Mouse (Mus musculus): ENCODE results near the gene H2afx. TPM values are rescaled to one million over a fixed set of nuclear protein-coding genes. Genes with fewer than 3 reads are reported as not detected.
"Not testable (repeated sequence)": the region's sequence is repeated elsewhere in the genome, so short reads cannot be mapped to it uniquely, and the experiment has no call there.

H2afx gene
- polyA plus RNA-seq, 1 experiment: 347 TPM

DNA sequence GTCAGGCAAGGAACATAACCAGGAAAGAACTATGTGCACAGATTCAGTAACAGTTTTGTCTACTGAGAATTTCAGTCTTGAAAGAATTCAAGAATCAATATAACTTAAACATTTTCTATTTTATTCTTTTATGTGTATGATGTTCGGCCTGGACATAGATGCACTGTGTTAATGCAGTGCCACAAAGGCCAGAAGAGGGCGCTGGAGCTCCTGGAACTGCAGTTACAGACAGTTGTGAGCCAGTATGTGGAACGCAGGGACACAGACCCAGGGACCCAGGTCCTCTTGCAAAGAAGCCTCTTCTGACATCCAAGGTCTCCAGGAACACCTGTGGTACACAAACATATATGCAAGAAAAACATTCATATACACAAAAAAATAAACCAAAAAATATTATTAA, 30.0 kb downstream of the H2afx start:
- Histone ChIP-seq H3K27me3 (ENCODE audit: control insufficient read depth, insufficient read depth, insufficient read length) (no peaks in the 10 kb centered on the region), H3K4me3 (ENCODE audit: insufficient read depth, poor library complexity, severe bottlenecking) (no peak overlapping the region), H3K36me3 (ENCODE audit: control insufficient read depth, insufficient read depth) (peaks cover under 1% of the 10 kb centered on the region), H3K79me3 (ENCODE audit: low read depth) (no peaks in the 10 kb centered on the region), H3ac (ENCODE audit: control insufficient read depth, insufficient read length, low read depth) (no peak overlapping the region), H3K79me2 (ENCODE audit: control insufficient read depth, insufficient read depth) (peaks cover 13% of the 10 kb centered on the region)
- TF ChIP-seq MAX (IDR thresholded peaks at IDR 0.05): no peak

DNA sequence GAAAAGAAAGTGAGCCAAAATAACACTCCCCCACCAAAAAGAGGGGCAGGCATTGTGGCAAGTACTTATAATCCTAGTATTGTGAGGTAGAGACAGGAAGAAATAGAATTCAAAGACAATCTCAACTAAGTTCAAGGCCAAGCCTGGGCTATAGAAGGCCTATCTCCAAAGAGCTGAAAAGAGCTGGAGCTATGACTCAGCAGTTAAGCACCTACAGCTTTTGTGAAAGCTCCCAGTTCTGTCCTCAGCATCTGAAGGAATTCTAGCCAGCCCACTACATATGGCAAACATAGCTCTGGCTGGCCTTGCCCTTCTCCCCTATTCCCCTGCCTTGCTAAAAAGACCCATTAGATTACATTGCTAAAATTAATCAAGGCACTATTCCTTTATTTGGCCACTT, 38.9 kb downstream of the H2afx start:
- peaks cover under 1% of the 10 kb centered on the region for H3K79me2 ChIP-seq (ENCODE audit: control insufficient read depth, insufficient read depth)
- H3K79me3 ChIP-seq (ENCODE audit: low read depth): no peaks in the 10 kb centered on the region
- no peak overlapping the region for H3ac ChIP-seq (ENCODE audit: control insufficient read depth, insufficient read length, low read depth)
- H3K4me3 ChIP-seq (ENCODE audit: insufficient read depth, poor library complexity, severe bottlenecking): no peak overlapping the region
- no peaks in the 10 kb centered on the region for H3K36me3 ChIP-seq (ENCODE audit: control insufficient read depth, insufficient read depth)
- TF ChIP-seq USF1 (IDR thresholded peaks at IDR 0.05; ENCODE audit: low read depth) (no peak), CEBPB (IDR thresholded peaks at IDR 0.05; ENCODE audit: low read depth) (no peak), MYOD1 (IDR thresholded peaks at IDR 0.05; ENCODE audit: control insufficient read depth, insufficient read length, low read depth) (no peak), CTCF (IDR thresholded peaks at IDR 0.05; ENCODE audit: control insufficient read depth, insufficient read depth, insufficient read length) (no peak), FOSL1 (IDR thresholded peaks at IDR 0.05; ENCODE audit: insufficient read depth, low read length, poor library complexity, severe bottlenecking) (no peak), MAX (IDR thresholded peaks at IDR 0.05) (no peak), MYOG (IDR thresholded peaks at IDR 0.05; ENCODE audit: control insufficient read depth, extremely low read depth, insufficient read length) (no peak)
- H3K27me3 ChIP-seq (ENCODE audit: control insufficient read depth, insufficient read depth, insufficient read length): no peaks in the 10 kb centered on the region

DNA sequence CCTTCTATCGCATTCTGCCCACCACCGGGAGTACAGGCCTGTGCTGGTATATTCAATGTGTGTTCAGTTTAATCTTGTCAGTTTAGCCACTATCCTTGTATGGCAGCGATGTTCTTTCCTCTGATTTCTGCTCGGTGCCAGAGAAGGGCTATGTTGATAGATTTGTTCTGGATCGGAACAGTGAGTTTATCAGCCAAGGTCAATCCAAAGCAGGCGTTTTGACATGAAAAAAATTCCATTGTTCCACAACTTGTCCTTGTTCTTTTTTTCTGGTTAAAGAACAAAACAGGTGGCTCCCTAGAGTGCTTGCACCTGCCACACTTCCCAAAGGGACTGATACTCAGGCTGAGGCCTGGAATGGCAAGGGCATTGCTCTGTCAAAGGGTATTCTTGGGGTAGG, 41.6 kb downstream of the H2afx start:
- peaks cover 22% of the 10 kb centered on the region for H3K79me2 ChIP-seq (ENCODE audit: control insufficient read depth, insufficient read depth)
- peaks cover 16% of the 10 kb centered on the region for H3K79me3 ChIP-seq (ENCODE audit: low read depth)
- TF ChIP-seq MYOG (IDR thresholded peaks at IDR 0.05; ENCODE audit: control insufficient read depth, extremely low read depth, insufficient read length) (no peak), MAX (IDR thresholded peaks at IDR 0.05) (no peak), CEBPB (IDR thresholded peaks at IDR 0.05; ENCODE audit: low read depth) (no peak), MYOD1 (IDR thresholded peaks at IDR 0.05; ENCODE audit: control insufficient read depth, insufficient read length, low read depth) (no peak), USF1 (IDR thresholded peaks at IDR 0.05; ENCODE audit: low read depth) (no peak), FOSL1 (IDR thresholded peaks at IDR 0.05; ENCODE audit: insufficient read depth, low read length, poor library complexity, severe bottlenecking) (no peak), CTCF (IDR thresholded peaks at IDR 0.05; ENCODE audit: control insufficient read depth, insufficient read depth, insufficient read length) (no peak)
- no peak overlapping the region for H3ac ChIP-seq (ENCODE audit: control insufficient read depth, insufficient read length, low read depth)
- peaks cover 5% of the 10 kb centered on the region for H3K36me3 ChIP-seq (ENCODE audit: control insufficient read depth, insufficient read depth)
- H3K27me3 ChIP-seq (ENCODE audit: control insufficient read depth, insufficient read depth, insufficient read length): no peaks in the 10 kb centered on the region
- no peak overlapping the region for H3K4me3 ChIP-seq (ENCODE audit: insufficient read depth, poor library complexity, severe bottlenecking)

DNA sequence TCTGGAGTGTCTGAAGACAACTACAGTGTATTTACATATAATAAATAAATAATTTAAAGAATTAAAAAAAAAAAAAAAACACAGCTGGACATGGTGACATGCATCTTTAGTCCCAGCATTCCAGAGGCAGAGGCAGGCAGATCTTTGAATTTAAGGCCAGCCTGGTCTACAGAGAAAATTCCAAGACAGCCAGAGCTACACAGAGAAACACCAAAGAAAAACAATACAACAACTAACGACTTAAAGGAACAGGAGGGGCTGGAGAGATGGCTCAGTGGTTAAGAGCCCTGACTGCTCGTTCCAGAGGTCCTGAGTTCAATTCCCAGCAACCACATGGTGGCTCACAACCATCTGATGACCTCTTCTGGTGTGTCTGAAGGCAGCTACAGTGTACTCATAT, 42.8 kb downstream of the H2afx start:
- not testable (repeated sequence) for H3ac ChIP-seq (ENCODE audit: control insufficient read depth, insufficient read length, low read depth); H3K4me3 ChIP-seq (ENCODE audit: insufficient read depth, poor library complexity, severe bottlenecking); H3K27me3 ChIP-seq (ENCODE audit: control insufficient read depth, insufficient read depth, insufficient read length)
- H3K79me2 ChIP-seq (ENCODE audit: control insufficient read depth, insufficient read depth): peaks cover 25% of the 10 kb centered on the region
- peaks cover 19% of the 10 kb centered on the region for H3K79me3 ChIP-seq (ENCODE audit: low read depth)
- H3K36me3 ChIP-seq (ENCODE audit: control insufficient read depth, insufficient read depth): peaks cover 17% of the 10 kb centered on the region

DNA sequence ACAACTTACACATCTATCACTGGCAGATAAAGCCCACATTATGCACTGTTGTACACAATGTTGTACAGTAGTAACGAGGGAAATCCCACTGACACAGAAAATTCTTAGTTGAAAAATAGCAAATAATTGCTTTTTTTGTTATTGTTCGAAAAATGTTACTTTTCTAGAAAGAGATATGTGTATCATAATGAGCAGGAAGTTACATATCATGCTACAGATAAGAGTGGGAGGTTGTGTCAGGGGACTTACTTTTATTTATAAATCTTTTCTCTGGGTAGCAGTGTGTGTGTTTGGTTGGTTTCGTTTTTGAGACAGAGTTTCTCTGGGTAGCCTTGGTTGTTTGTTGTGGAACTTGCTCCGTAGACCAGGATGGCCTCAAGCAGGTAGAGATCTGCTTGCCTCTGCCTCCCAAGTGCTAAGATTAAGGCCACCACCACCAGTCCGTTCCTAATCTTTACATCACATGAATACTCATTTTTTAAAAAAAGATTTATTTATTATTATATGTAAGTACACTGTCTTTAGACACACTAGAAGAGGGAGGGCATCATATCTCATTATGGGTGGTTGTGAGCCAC, 43.7 kb downstream of the H2afx start:
- H3K79me3 ChIP-seq (ENCODE audit: low read depth): peaks cover 19% of the 10 kb centered on the region
- TF ChIP-seq MYOG (IDR thresholded peaks at IDR 0.05; ENCODE audit: control insufficient read depth, extremely low read depth, insufficient read length): no peak
- no peak for TF ChIP-seq CTCF (IDR thresholded peaks at IDR 0.05; ENCODE audit: control insufficient read depth, insufficient read depth, insufficient read length)
- no peak for TF ChIP-seq USF1 (IDR thresholded peaks at IDR 0.05; ENCODE audit: low read depth)
- TF ChIP-seq FOSL1 (IDR thresholded peaks at IDR 0.05; ENCODE audit: insufficient read depth, low read length, poor library complexity, severe bottlenecking): no peak
- TF ChIP-seq MAX (IDR thresholded peaks at IDR 0.05): no peak
- no peak for TF ChIP-seq MYOD1 (IDR thresholded peaks at IDR 0.05; ENCODE audit: control insufficient read depth, insufficient read length, low read depth)
- no peak for TF ChIP-seq CEBPB (IDR thresholded peaks at IDR 0.05; ENCODE audit: low read depth)
- H3ac ChIP-seq (ENCODE audit: control insufficient read depth, insufficient read length, low read depth): peak overlapping the region; percentile 78
- H3K4me3 ChIP-seq (ENCODE audit: insufficient read depth, poor library complexity, severe bottlenecking): peak overlapping the region; percentile 56
- peaks cover 24% of the 10 kb centered on the region for H3K36me3 ChIP-seq (ENCODE audit: control insufficient read depth, insufficient read depth)
- no peaks in the 10 kb centered on the region for H3K27me3 ChIP-seq (ENCODE audit: control insufficient read depth, insufficient read depth, insufficient read length)
- peaks cover 25% of the 10 kb centered on the region for H3K79me2 ChIP-seq (ENCODE audit: control insufficient read depth, insufficient read depth)

DNA sequence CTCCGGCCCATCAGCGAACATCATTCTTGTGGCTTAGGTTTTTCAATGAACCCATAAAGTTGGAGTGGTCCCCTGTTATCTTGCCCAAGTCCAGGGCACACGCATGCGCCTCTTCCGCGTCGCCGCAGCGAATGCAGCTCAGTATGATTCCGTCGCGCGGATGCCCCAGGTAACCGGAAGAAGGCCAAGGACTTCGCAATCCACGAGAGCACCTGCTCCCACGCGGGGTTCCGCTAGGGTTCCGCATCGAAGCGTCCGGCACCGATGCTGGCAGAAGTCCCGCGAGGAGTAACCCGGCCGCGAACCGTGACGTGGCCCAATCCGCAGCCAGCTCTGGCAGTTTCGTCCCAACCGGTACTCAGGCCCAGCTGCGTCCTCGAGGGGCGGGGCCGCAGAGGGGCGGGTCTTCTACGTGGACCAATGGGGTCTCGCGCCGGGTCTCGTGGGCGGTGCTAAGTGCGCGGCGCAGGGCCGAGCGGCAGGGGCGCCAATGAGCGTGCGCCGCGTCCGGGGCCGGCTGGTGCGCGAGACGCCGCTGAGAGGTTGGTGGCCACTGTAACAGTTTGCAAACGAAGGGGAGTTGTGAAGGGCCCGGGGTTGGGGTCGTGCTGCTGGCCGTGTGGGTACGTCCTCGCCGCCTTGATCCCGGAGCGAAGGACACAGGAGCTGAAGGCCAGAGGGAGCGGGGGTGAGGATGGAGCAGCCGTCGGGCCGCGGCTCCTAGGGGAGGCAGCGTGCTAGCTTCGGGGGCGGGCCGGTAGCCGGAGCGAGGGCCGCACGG, 44.8 kb downstream of the H2afx start, which contains the start of gene Hyou1:
TSS of gene Hyou1 (plus strand) at position 437 of the 781 bp plus-strand sequence.
- Histone ChIP-seq H3K27me3 (ENCODE audit: control insufficient read depth, insufficient read depth, insufficient read length) (no peaks in the 10 kb centered on the region), H3ac (ENCODE audit: control insufficient read depth, insufficient read length, low read depth) (peak within 1 kb of the TSS; percentile 84), H3K4me3 (ENCODE audit: insufficient read depth, poor library complexity, severe bottlenecking) (peak within 1 kb of the TSS; percentile 82), H3K36me3 (ENCODE audit: control insufficient read depth, insufficient read depth) (peaks cover 30% of the 10 kb centered on the region), H3K79me2 (ENCODE audit: control insufficient read depth, insufficient read depth) (peaks cover 25% of the 10 kb centered on the region), H3K79me3 (ENCODE audit: low read depth) (peaks cover 19% of the 10 kb centered on the region)
- TF ChIP-seq MAX (IDR thresholded peaks at IDR 0.05) (peak; percentile 86), FOSL1 (IDR thresholded peaks at IDR 0.05; ENCODE audit: insufficient read depth, low read length, poor library complexity, severe bottlenecking) (no peak), MYOD1 (IDR thresholded peaks at IDR 0.05; ENCODE audit: control insufficient read depth, insufficient read length, low read depth) (peak; percentile 16)

Data from C2C12 (cell line).